Mouse (Mus musculus): ENCODE measurements around the gene Foxc2. TPM values are rescaled to one million over a fixed set of nuclear protein-coding genes. Genes with fewer than 3 reads are reported as not detected.

Foxc2 gene
- total RNA-seq, 2 experiments from 2014 or later: 0.33 to 0.45 TPM

Small RNA genes lying within 50 kb of the gene (microRNA-seq; reads per million reads assigned to microRNA genes)
- 0 reads per million in 2 experiments for gene Gm27530

Other genes with a start within 250 kb of the Foxc2 start
- gene Foxf1, start 31.8 kb upstream of the Foxc2 start, total RNA-seq (2021): under 1 TPM; 0.14 to 0.18 TPM
- gene Mthfsd, start 7.8 kb upstream of the Foxc2 start, total RNA-seq (2021): 10 to 100 TPM; 12.5 to 13.0 TPM
- gene Foxl1, start 11.8 kb downstream of the Foxc2 start, total RNA-seq (2021): under 1 TPM in 1 of 2 experiments, not detected in 1; 0.10 TPM

All from gastrocnemius, postnatal 14 days (tissue).